Mouse (Mus musculus) erythroblast, embryonic 14.5 days (primary cell): ENCODE results near the gene Arhgap31.

Experiments
- GATA1 ChIP-seq: IDR thresholded peaks from 2 replicates; pipeline ENCODE4 v1.6.1; 2012; ENCODE audit warnings: low read length, inconsistent platforms, mixed read lengths
- TAL1 ChIP-seq: IDR thresholded peaks from 3 replicates; pipeline ENCODE4 v1.6.1; 2012; ENCODE audit warnings: low read length, inconsistent platforms, mixed read lengths

DNA sequence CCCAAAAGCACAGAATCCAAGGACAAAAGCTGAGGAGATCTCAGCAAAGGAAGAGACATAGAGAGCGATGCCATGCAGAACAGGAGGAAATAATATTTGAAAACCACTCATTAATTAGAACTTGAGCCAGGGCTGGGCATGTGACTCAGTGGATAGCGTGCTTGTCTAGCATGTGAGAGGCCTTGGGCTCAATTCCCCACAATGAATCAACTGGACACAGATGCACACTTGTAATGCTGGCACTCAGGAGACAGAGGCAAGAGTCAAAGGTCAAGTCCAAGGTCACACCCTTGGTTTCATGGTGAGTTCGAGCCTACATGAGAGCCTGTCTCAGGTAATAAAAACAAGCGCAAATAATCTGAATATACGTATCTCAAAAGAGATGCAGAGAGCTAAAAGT is 15.5 kb downstream of the Arhgap31 start:
- TF ChIP-seq GATA1 (no peak), TAL1 (no peak)
